Mouse (Mus musculus): ENCODE data around the gene Galnt12.

- TF ChIP-seq EP300 (IDR thresholded peaks at IDR 0.05; ENCODE audit: insufficient read depth, low read depth, low read length): no peak
- TF ChIP-seq CTCF (IDR thresholded peaks at IDR 0.05): no peak
Measured at GRCm38 (mm10) chr4:47136699-47137101, 45.0 kb downstream of the Galnt12 start.
